Mouse (Mus musculus): ENCODE measurements around the gene Eif4enif1.

GRCm38 (mm10) chr11:3288521-3289301, 86.5 kb downstream of the Eif4enif1 start, which contains the start of gene Patz1:
- TF ChIP-seq EP300 (IDR thresholded peaks at IDR 0.05) (no peak), CTCF (IDR thresholded peaks at IDR 0.05) (no peak)
